11 mouse cellular contexts compared by ENCODE assay signal in genomic region chr12:71976361-71976960, GRCm38 (mm10).
DNase-seq lines count a peak whose midpoint lies in the region; ATAC-seq and TF ChIP-seq lines count a peak whose summit lies in the region.
"Had no signal": no experiment of that assay in that cellular context is flagged by ENCODE, and none has a peak within 500 bp of the region (broad histone marks: within the 10 kb centered on the region; RNA-seq: fewer than 3 reads in every experiment).

No protein-coding gene starts in this region.

- 69% methylated on average over 7 of the region's 7 CpGs for WGBS in forebrain, embryonic 10.5 days
- WGBS in forebrain, embryonic 11.5 days = 61% methylated on average over 7 of the region's 7 CpGs
- 50% methylated on average over 7 of the region's 7 CpGs for WGBS in kidney, embryonic 15.5 days
- 31% methylated on average over 7 of the region's 7 CpGs for WGBS in lung, postnatal 0 days

- no peaks in the 10 kb centered on the region for H3K27me3 ChIP-seq in forebrain, embryonic 10.5 days (ENCODE audit: poor library complexity, severe bottlenecking)
- H3K27me3 ChIP-seq in forebrain, embryonic 11.5 days (ENCODE audit: control insufficient read depth, insufficient read depth, low read length) = no peaks in the 10 kb centered on the region
- no peaks in the 10 kb centered on the region for H3K27me3 ChIP-seq in kidney, embryonic 15.5 days
- H3K27me3 ChIP-seq in lung, postnatal 0 days (replicated peaks; ENCODE audit: insufficient read depth, low read length) = no peaks in the 10 kb centered on the region
- H3K27me3 ChIP-seq: stomach, embryonic 15.5 days had no signal

- no peak for DNase-seq in forebrain, embryonic 10.5 days (ENCODE audit: extremely low spot score, low spot score)
- DNase-seq in forebrain, embryonic 11.5 days (ENCODE audit: low spot score) = no peak
- DNase-seq in kidney, postnatal 25 days = no peak
- DNase-seq in adrenal gland, postnatal 14 days = peak; percentile 47
- DNase-seq in lung, postnatal 0 days (ENCODE audit: low spot score) = peak; percentile 75
- DNase-seq in urinary bladder, postnatal 36 days (ENCODE audit: low spot score in 2 of 2) = no peak
- DNase-seq: cerebellum, postnatal 25 days had no signal

- no peaks in the 10 kb centered on the region for H3K9me3 ChIP-seq in forebrain, embryonic 10.5 days
- H3K9me3 ChIP-seq in forebrain, embryonic 11.5 days (ENCODE audit: control insufficient read depth, low read length) = no peaks in the 10 kb centered on the region
- H3K9me3 ChIP-seq in kidney, embryonic 15.5 days (replicated peaks) = no peaks in the 10 kb centered on the region
- no peaks in the 10 kb centered on the region for H3K9me3 ChIP-seq in lung, postnatal 0 days (ENCODE audit: low read length)
- H3K9me3 ChIP-seq: stomach, embryonic 15.5 days had no signal

- TF ChIP-seq EP300 in lung, postnatal 0 days (IDR thresholded peaks at IDR 0.05) = peak; percentile 75

- ATAC-seq in forebrain, embryonic 11.5 days (replicated peaks; ENCODE audit: low FRiP score) = no peak
- peak; percentile 57 for ATAC-seq in kidney, embryonic 15.5 days (replicated peaks; ENCODE audit: low FRiP score)
- peak; percentile 60 for ATAC-seq in lung, postnatal 0 days
- ATAC-seq in cerebellum, adult (ENCODE audit: insufficient number of reproducible peaks, low FRiP score, low TSS enrichment) = no peak
- ATAC-seq: inflammation-experienced regulatory T-cells, adult 6 months had no signal

- H3K4me3 ChIP-seq in forebrain, embryonic 10.5 days = no peak overlapping the region
- H3K4me3 ChIP-seq in forebrain, embryonic 11.5 days (ENCODE audit: low read depth, low read length) = no peak overlapping the region
- no peak overlapping the region for H3K4me3 ChIP-seq in kidney, embryonic 15.5 days (replicated peaks)
- no peak overlapping the region for H3K4me3 ChIP-seq in lung, postnatal 0 days (ENCODE audit: low read depth, low read length)
- H3K4me3 ChIP-seq: stomach, embryonic 15.5 days had no signal

- peaks cover 71% of the 10 kb centered on the region for H3K36me3 ChIP-seq in forebrain, embryonic 10.5 days (replicated peaks)
- no peaks in the 10 kb centered on the region; the same call in 1 of the 2 replicates for H3K36me3 ChIP-seq in forebrain, embryonic 11.5 days (ENCODE audit: control insufficient read depth, insufficient read depth, low read length)
- peaks cover 30% of the 10 kb centered on the region for H3K36me3 ChIP-seq in kidney, embryonic 15.5 days
- H3K36me3 ChIP-seq in lung, postnatal 0 days (ENCODE audit: insufficient read depth, low read length) = peaks cover 34% of the 10 kb centered on the region

- peak overlapping the region; percentile 59; the same call in 1 of the 2 replicates for H3K27ac ChIP-seq in forebrain, embryonic 10.5 days
- H3K27ac ChIP-seq in forebrain, embryonic 11.5 days (ENCODE audit: low read depth, low read length) = no peak overlapping the region
- peak overlapping the region; percentile 59 for H3K27ac ChIP-seq in kidney, embryonic 15.5 days
- H3K27ac ChIP-seq in lung, postnatal 0 days (ENCODE audit: low read length) = peak overlapping the region; percentile 29
- H3K27ac ChIP-seq: stomach, embryonic 15.5 days had no signal

- no peak for TF ChIP-seq CTCF in lung, postnatal 0 days (IDR thresholded peaks at IDR 0.05)

- H3K9ac ChIP-seq in forebrain, embryonic 11.5 days (ENCODE audit: low read length) = no peak overlapping the region
- H3K9ac ChIP-seq in kidney, embryonic 15.5 days = no peak overlapping the region
- H3K9ac ChIP-seq in lung, postnatal 0 days (replicated peaks; ENCODE audit: low read depth) = no peak overlapping the region
- H3K9ac ChIP-seq: stomach, embryonic 15.5 days had no signal

- peaks cover 43% of the 10 kb centered on the region for H3K4me1 ChIP-seq in forebrain, embryonic 10.5 days
- 0 out of 2 replicates have a peak, but pooled peaks cover 2% of the 10 kb centered on the region for H3K4me1 ChIP-seq in forebrain, embryonic 11.5 days (replicated peaks; ENCODE audit: control insufficient read depth, insufficient read depth, low read length)
- peaks cover 39% of the 10 kb centered on the region for H3K4me1 ChIP-seq in kidney, embryonic 15.5 days
- peaks cover 18% of the 10 kb centered on the region for H3K4me1 ChIP-seq in lung, postnatal 0 days (ENCODE audit: insufficient read depth, low read depth, low read length)

- no peak overlapping the region for H3K4me2 ChIP-seq in forebrain, embryonic 11.5 days (ENCODE audit: low read depth, low read length, severe bottlenecking)
- no peak overlapping the region for H3K4me2 ChIP-seq in kidney, embryonic 15.5 days
- no peak overlapping the region for H3K4me2 ChIP-seq in lung, postnatal 0 days (replicated peaks; ENCODE audit: low read depth, low read length)
- H3K4me2 ChIP-seq: stomach, embryonic 15.5 days had no signal

Comparison
In these comparisons a context has a peak if more than half of its experiments do, and no peak if none do; other contexts are left out.
1. DNase-seq: peak in adrenal gland, postnatal 14 days (single experiment) and lung, postnatal 0 days (single experiment); none in forebrain, embryonic 10.5 days (single experiment), forebrain, embryonic 11.5 days (single experiment), kidney, postnatal 25 days (0 of 2) and urinary bladder, postnatal 36 days (0 of 2).
2. ATAC-seq: peak in kidney, embryonic 15.5 days (single experiment) and lung, postnatal 0 days (single experiment); none in forebrain, embryonic 11.5 days (single experiment) and cerebellum, adult (single experiment).